Mouse (Mus musculus) kidney, postnatal 14 days (tissue): ENCODE data around the gene Ndufc2.

Experiments
- DNase-seq: peaks from one replicate; pipeline ENCODE4 v3.0.0; 2022; ENCODE audit warnings: mixed read lengths

Gene Ndufc2

GRCm38 (mm10) chr7:97387561-97388147 lies 12.1 kb upstream of the Ndufc2 start:
- no peak for DNase-seq

- no peak for DNase-seq
Observed at GRCm38 (mm10) chr7:97388541-97388940, 11.3 kb upstream of the Ndufc2 start.

- peak; percentile 37 for DNase-seq
Observed at GRCm38 (mm10) chr7:97391293-97392078, 8.3 kb upstream of the Ndufc2 start.

- peak; percentile 59 for DNase-seq
Observed at GRCm38 (mm10) chr7:97392079-97392445, 7.7 kb upstream of the Ndufc2 start.

GRCm38 (mm10) chr7:97394375-97394774 lies 5.4 kb upstream of the Ndufc2 start:
- DNase-seq, result no peak

- DNase-seq, result no peak
Observed at GRCm38 (mm10) chr7:97398943-97399342, 860 bp upstream of the Ndufc2 start.

GRCm38 (mm10) chr7:97407145-97407544 lies 7.3 kb downstream of the Ndufc2 start:
- DNase-seq, result no peak

GRCm38 (mm10) chr7:97411106-97411505 lies 11.3 kb downstream of the Ndufc2 start:
- DNase-seq, result no peak

GRCm38 (mm10) chr7:97411575-97411974 lies 11.8 kb downstream of the Ndufc2 start:
- DNase-seq, result no peak

GRCm38 (mm10) chr7:97413981-97414380 lies 14.2 kb downstream of the Ndufc2 start:
- DNase-seq, result no peak

GRCm38 (mm10) chr7:97414426-97414825 lies 14.6 kb downstream of the Ndufc2 start:
- peak; percentile 72 for DNase-seq

GRCm38 (mm10) chr7:97414915-97415687 lies 15.3 kb downstream of the Ndufc2 start:
- DNase-seq, result no peak

- no peak for DNase-seq
Observed at GRCm38 (mm10) chr7:97416473-97416872, 16.7 kb downstream of the Ndufc2 start.

GRCm38 (mm10) chr7:97416906-97417777 lies 17.3 kb downstream of the Ndufc2 start, which contains the start of gene Thrsp:
Gene Thrsp (minus strand): TSS chr7:97417730.
- peak; percentile 85 for DNase-seq

GRCm38 (mm10) chr7:97418717-97419116 lies 18.9 kb downstream of the Ndufc2 start:
- peak; percentile 23 for DNase-seq

GRCm38 (mm10) chr7:97419163-97419562 lies 19.4 kb downstream of the Ndufc2 start:
- no peak for DNase-seq

- no peak for DNase-seq
Observed at GRCm38 (mm10) chr7:97420406-97420805, 20.6 kb downstream of the Ndufc2 start.

- DNase-seq, result no peak
Observed at GRCm38 (mm10) chr7:97420958-97421651, 21.3 kb downstream of the Ndufc2 start.

- no peak for DNase-seq
Observed at GRCm38 (mm10) chr7:97423754-97424153, 24.0 kb downstream of the Ndufc2 start.

GRCm38 (mm10) chr7:97424621-97425245 lies 24.9 kb downstream of the Ndufc2 start:
- peak; percentile 93 for DNase-seq

GRCm38 (mm10) chr7:97426566-97426965 lies 26.8 kb downstream of the Ndufc2 start:
- DNase-seq, result no peak
